Mouse (Mus musculus) intestine, postnatal 0 days (tissue): Measurements from ENCODE around the gene Gm21969. TPM values are rescaled to one million over a fixed set of nuclear protein-coding genes. Genes with fewer than 3 reads are reported as not detected.

ENCODE experiments used
- ATAC-seq: fragments of 200-750 bp; cut with Nextera tagmentation; 2 replicates; pipeline ENCODE4 v1.8.0; 2017; ENCODE audit warnings: mild to moderate bottlenecking, moderate TSS enrichment, moderate library complexity
- H3K27ac ChIP-seq: fragments of 300-500 bp; sonication (generic); 2 replicates; pipeline ENCODE4 v1.5.1; 2014; ENCODE audit warnings: mild to moderate bottlenecking, low read depth, low read length, moderate library complexity
- H3K27me3 ChIP-seq: fragments of 300-500 bp; sonication (generic); replicated peaks from 2 replicates; pipeline ENCODE4 v1.6.1; 2014; ENCODE audit warnings: low read length, mixed read lengths; ENCODE audit not compliant: control insufficient read depth, insufficient read depth
- H3K36me3 ChIP-seq: fragments of 300-500 bp; sonication (generic); 2 replicates; pipeline ENCODE4 v1.6.1; 2014; ENCODE audit warnings: mild to moderate bottlenecking, moderate library complexity; ENCODE audit not compliant: control insufficient read depth, insufficient read depth
- H3K4me1 ChIP-seq: fragments of 300-500 bp; sonication (generic); replicated peaks from 2 replicates; pipeline ENCODE4 v1.6.1; 2014; ENCODE audit warnings: antibody characterized with exemption, low read length, mixed read lengths; ENCODE audit not compliant: control insufficient read depth, insufficient read depth
- H3K4me2 ChIP-seq: fragments of 300-500 bp; sonication (generic); replicated peaks from 2 replicates; pipeline ENCODE4 v1.6.1; 2014; ENCODE audit warnings: low read depth, mild to moderate bottlenecking, moderate library complexity
- H3K4me3 ChIP-seq: fragments of 300-500 bp; sonication (generic); 2 replicates; pipeline ENCODE4 v1.5.1; 2014; ENCODE audit warnings: low read depth, low read length
- H3K9ac ChIP-seq: fragments of 300-500 bp; sonication (generic); 2 replicates; pipeline ENCODE4 v1.6.1; 2014; ENCODE audit warnings: mild to moderate bottlenecking, low read depth, low read length
- H3K9me3 ChIP-seq: fragments of 300-500 bp; sonication (generic); 2 replicates; pipeline ENCODE4 v1.6.1; 2016; ENCODE audit warnings: mixed run types; ENCODE audit not compliant: control insufficient read depth
- CTCF ChIP-seq: sonication (generic); IDR thresholded peaks from 2 replicates; pipeline ENCODE4 v1.5.1; 2016; ENCODE audit warnings: low read depth, mild to moderate bottlenecking, control low read depth, antibody characterized with exemption, moderate library complexity
- WGBS: fragments of 180-500 bp; shearing (Covaris S2); extraction: QIAGEN DNeasy Blood & Tissue Kit; methylation state at CpG from one replicate; pipeline ENCODE4 v1.1.7; 2014; 5-methylcytosine and 5-hydroxymethylcytosine counted together
- polyA plus RNA-seq: library from polyadenylated mRNA; unstranded; fragments of >200 nt; fragmentation: Nextera tagmentation; extraction: Ambion mirVana; gene quantifications from 2 replicates; pipeline ENCODE4 v1.2.1, GENCODE M21; 2015

Gm21969 gene
- polyA plus RNA-seq, 1 experiment from 2014 or later: not detected

DNA sequence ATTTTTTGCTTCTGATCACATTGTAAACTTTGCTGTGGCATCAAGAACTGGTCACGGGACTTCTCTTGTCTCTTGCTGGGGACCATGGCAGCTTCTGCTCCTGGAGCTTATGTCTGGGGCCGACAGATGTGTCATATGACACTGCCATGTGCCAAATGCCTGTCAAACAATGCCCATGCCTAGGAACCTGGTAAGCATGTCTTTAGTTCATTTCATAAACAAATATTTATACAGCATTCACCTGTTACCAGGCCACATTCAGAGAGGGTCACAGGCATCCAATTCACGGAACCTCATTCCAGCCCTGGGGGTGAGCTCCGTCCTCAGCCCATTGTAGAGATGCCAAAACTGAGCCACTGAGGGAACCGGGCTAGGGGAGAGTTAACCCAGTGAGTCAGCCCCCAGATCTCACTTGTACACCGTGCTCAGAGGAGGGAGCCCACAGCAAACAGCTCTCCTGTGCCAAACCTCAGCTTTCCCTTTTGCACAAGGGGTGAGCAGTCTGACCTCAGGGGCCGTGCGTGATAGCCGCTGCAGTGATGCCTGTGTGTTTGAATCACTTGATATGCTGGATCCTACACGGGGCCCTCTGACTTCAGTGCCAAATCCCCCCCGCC, 19.2 kb upstream of the Gm21969 start:
- no peak for TF ChIP-seq CTCF
- no peaks in the 10 kb centered on the region for H3K36me3 ChIP-seq
- H3K4me2 ChIP-seq: no peak overlapping the region
- no peaks in the 10 kb centered on the region for H3K27me3 ChIP-seq
- H3K4me3 ChIP-seq: no peak overlapping the region
- ATAC-seq: no peak
- H3K9me3 ChIP-seq: no peaks in the 10 kb centered on the region
- H3K27ac ChIP-seq: no peak overlapping the region
- peaks cover 20% of the 10 kb centered on the region for H3K4me1 ChIP-seq
- WGBS: 83% methylated on average over 11 of the region's 11 CpGs
- no peak overlapping the region for H3K9ac ChIP-seq

DNA sequence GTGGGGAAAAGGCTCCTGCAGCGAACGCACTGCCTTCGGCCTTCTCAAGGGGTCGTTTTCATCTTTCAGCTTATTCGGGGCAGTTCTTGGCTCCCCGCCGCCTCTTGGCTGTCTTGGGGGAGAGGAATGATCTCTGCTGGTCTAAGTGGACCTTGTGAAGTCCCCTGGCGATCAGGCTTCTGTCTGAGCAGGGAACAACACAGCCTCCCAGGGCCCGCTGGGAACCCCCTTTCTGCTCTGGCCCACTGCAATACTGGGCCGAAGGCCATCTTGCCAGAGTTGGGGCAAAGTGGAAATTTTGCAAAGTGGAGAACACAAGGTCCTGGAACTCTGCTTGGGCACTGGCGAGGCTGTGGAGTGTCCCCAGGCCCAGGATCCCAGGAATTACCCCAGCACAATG, 18.3 kb upstream of the Gm21969 start:
- Histone ChIP-seq H3K27me3 (no peaks in the 10 kb centered on the region), H3K4me1 (peaks cover 20% of the 10 kb centered on the region), H3K27ac (no peak overlapping the region), H3K9me3 (no peaks in the 10 kb centered on the region), H3K4me3 (no peak overlapping the region), H3K36me3 (no peaks in the 10 kb centered on the region), H3K9ac (no peak overlapping the region), H3K4me2 (no peak overlapping the region)
- no peak for TF ChIP-seq CTCF
- 78% methylated on average over 11 of the region's 11 CpGs for WGBS
- no peak for ATAC-seq

DNA sequence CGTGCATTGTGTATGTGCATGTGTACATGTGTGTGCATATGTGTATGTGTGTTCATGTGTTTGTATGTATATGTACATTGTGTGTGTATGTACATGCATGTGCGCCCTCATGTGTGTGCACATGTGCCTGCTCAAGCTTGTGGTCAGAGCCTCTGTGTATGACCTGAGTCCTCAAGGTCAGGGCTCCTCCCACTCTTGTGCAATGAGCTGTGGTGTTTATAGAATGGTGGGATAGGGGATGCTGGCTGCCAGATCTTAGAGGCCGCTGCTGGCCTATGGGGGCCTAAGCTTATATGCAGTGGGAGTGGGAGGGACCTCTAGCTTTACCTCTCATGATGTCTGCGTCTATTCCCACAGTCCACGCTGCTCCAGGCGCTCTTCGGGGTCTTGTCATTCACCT, 17.3 kb upstream of the Gm21969 start:
- Histone ChIP-seq H3K27me3 (no peaks in the 10 kb centered on the region), H3K27ac (no peak overlapping the region), H3K4me1 (peaks cover 16% of the 10 kb centered on the region), H3K9me3 (no peaks in the 10 kb centered on the region), H3K4me2 (no peak overlapping the region), H3K36me3 (no peaks in the 10 kb centered on the region), H3K9ac (no peak overlapping the region), H3K4me3 (no peak overlapping the region)
- TF ChIP-seq CTCF: no peak
- 73% methylated on average over 7 of the region's 7 CpGs for WGBS
- ATAC-seq: no peak

DNA sequence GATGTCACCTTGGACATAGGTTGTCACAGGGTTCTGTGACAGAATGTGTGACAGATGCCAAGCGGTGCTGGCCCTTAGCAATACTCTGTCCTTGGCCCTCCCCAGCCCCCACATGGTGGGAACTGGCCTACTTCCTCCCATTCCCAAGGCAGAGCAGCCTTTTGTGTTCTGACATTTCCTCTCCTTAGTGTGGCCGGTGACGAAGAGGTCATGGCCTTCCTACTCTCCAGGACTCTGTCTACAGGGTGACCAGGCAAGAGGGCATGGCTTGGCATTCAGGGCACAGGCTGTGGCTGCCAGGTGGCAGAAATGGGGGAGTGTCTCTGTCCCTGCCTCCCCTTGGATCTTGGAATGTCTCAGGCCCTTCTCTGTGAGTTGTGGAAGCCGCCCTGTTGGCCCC, 15.6 kb upstream of the Gm21969 start:
- no peak for ATAC-seq
- WGBS: 82% methylated on average over 4 of the region's 4 CpGs
- Histone ChIP-seq H3K27me3 (no peaks in the 10 kb centered on the region), H3K36me3 (no peaks in the 10 kb centered on the region), H3K9me3 (no peaks in the 10 kb centered on the region), H3K4me1 (peaks cover 4% of the 10 kb centered on the region; the same call in 1 of the 2 replicates), H3K4me3 (no peak overlapping the region), H3K27ac (no peak overlapping the region), H3K4me2 (no peak overlapping the region), H3K9ac (no peak overlapping the region)
- no peak for TF ChIP-seq CTCF

DNA sequence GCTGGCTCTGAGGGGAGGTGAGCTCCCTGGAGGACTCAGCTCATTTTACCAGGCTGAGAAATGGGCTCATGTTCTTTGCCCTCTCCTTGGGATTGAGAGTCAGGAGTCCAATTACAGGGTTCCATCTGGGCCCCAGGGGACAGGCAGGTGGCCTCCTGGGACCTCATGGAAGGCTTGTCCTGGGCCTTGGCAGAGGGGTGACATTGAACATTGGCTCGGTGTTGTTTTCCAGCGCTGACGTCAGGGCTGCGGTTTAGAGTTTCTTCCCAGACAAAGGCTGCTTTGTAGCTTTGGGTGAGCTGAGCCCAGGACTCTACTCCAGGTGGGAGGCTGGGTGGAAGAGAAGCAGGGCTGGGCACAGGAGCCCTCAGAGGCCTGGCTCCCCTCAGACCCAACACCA, 15.2 kb upstream of the Gm21969 start:
- no peak for TF ChIP-seq CTCF
- Histone ChIP-seq H3K36me3 (no peaks in the 10 kb centered on the region), H3K27me3 (no peaks in the 10 kb centered on the region), H3K27ac (no peak overlapping the region), H3K4me2 (no peak overlapping the region), H3K4me1 (peaks cover 4% of the 10 kb centered on the region; the same call in 1 of the 2 replicates), H3K9ac (no peak overlapping the region), H3K9me3 (no peaks in the 10 kb centered on the region), H3K4me3 (no peak overlapping the region)
- 71% methylated on average over 4 of the region's 4 CpGs for WGBS
- 0 out of 2 replicates have a peak, but pooled peaks have one; percentile 23 for ATAC-seq

DNA sequence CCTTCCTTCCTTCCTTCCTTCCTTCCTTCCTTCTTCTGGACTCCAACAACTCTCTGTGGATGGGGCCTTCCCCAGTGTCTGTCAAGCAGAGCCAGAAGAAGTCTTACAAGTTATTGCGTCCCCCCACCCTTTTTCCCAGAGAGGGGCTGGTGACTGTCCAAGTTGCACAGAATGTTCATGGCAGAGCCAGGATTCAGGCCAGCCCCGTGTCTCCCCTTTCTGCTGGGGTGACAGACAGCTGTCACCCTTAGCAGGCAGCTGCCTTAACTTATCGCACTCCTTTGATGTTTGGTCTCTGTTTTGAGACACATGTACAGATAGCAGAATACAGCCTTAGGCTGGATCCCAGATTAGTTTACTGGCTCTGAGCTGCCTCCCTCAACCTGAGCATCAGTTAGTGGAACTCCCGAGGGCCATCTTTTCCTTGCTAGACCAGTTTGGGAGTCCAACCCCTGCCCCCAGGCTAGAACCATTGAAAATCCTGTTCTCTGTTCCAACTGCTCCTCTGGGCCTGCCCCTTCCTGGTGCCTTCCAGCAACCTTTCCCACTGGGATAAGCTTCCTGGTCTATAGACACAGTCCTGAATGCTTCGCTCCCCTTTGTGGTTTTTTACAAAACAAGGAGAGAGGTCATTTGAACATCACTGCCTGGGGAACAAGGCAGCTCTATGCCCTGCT, 13.5 kb upstream of the Gm21969 start:
- Histone ChIP-seq H3K4me3 (no peak overlapping the region), H3K4me1 (peaks cover 4% of the 10 kb centered on the region; the same call in 1 of the 2 replicates), H3K36me3 (no peaks in the 10 kb centered on the region), H3K9me3 (no peaks in the 10 kb centered on the region), H3K27me3 (no peaks in the 10 kb centered on the region), H3K4me2 (no peak overlapping the region), H3K9ac (no peak overlapping the region), H3K27ac (no peak overlapping the region)
- WGBS: 75% methylated on average over 5 of the region's 5 CpGs
- TF ChIP-seq CTCF: no peak
- no peak for ATAC-seq
